Mouse (Mus musculus): Measurements from ENCODE around the gene Scgb2b21. TPM values are rescaled to one million over a fixed set of nuclear protein-coding genes. Genes with fewer than 3 reads are reported as not detected.

The Scgb2b21 gene
- polyA plus RNA-seq (2012; ENCODE audit: low replicate concordance), result not detected in 2 replicates

DNA sequence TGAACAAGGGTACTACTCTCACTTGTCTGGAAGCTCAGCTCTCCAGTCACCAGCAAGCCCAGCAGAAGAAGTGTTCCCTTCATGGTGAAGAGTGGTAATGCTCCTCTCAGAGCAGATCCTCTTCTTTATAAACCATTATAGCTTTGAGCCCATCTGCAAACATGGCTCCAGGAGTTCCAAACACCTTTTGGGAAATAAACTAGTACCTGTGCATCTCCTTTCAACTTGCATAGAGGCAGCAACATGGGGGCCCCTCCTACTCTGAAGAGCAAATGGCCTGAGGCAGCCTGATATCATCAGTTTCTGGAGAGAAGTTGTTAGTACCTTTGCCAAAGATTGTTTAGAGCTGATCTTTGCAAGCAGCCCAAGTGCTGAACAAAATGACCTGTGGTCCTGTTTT lies at the start of gene Scgb2b21:
TSS of gene Scgb2b21 (minus strand) at position 101 of the 400 bp plus-strand sequence.

Other genes with a start within 250 kb of the Scgb2b21 start
- not detected in 2 replicates for gene Scgb2b19, start 240.1 kb downstream of the Scgb2b21 start, polyA plus RNA-seq (2012; ENCODE audit: low replicate concordance)
- not detected in 2 replicates for gene Scgb1b19, start 233.2 kb downstream of the Scgb2b21 start, polyA plus RNA-seq (2012; ENCODE audit: low replicate concordance)
- not detected in 2 replicates for gene Scgb2b20, start 154.1 kb downstream of the Scgb2b21 start, polyA plus RNA-seq (2012; ENCODE audit: low replicate concordance)
- not detected in 2 replicates for gene Scgb1b20, start 147.2 kb downstream of the Scgb2b21 start, polyA plus RNA-seq (2012; ENCODE audit: low replicate concordance)
- gene Scgb2b24, start 218.9 kb upstream of the Scgb2b21 start, polyA plus RNA-seq (2012; ENCODE audit: low replicate concordance), result not detected in 2 replicates
- not detected in 2 replicates for gene Scgb1b24, start 223.3 kb upstream of the Scgb2b21 start, polyA plus RNA-seq (2012; ENCODE audit: low replicate concordance)